Mouse (Mus musculus) limb, embryonic 14.5 days (tissue): Measurements from ENCODE around the gene Nsmce1. TPM values are rescaled to one million over a fixed set of nuclear protein-coding genes. Genes with fewer than 3 reads are reported as not detected.
A peak's percentile ranks its signal among the peaks of the same experiment; 100 is the strongest.

Experiments
- ATAC-seq: fragments of 200-750 bp; cut with Nextera tagmentation; 2 replicates; pipeline ENCODE4 v1.8.0; 2017; ENCODE audit warnings: low read depth, moderate number of reproducible peaks, moderate TSS enrichment; ENCODE audit not compliant: low FRiP score
- DNase-seq: peaks from one replicate; pipeline ENCODE4 v3.0.0-alpha.2; 2015; ENCODE audit warnings: low spot score
- H3K27ac ChIP-seq: fragments of 300-500 bp; sonication (generic); replicated peaks from 2 replicates; pipeline ENCODE4 v1.5.1; 2014; ENCODE audit warnings: low read depth, mild to moderate bottlenecking, low read length, moderate library complexity, mixed read lengths
- H3K27me3 ChIP-seq: fragments of 300-500 bp; sonication (generic); 2 replicates; pipeline ENCODE4 v1.6.1; 2014; ENCODE audit warnings: low read length, mixed read lengths; ENCODE audit not compliant: control insufficient read depth, insufficient read depth
- H3K36me3 ChIP-seq: fragments of 300-500 bp; sonication (generic); 2 replicates; pipeline ENCODE4 v1.6.1; 2014; ENCODE audit warnings: mild to moderate bottlenecking, low read length, moderate library complexity, mixed read lengths; ENCODE audit not compliant: control insufficient read depth, insufficient read depth
- H3K4me1 ChIP-seq: fragments of 300-500 bp; sonication (generic); 2 replicates; pipeline ENCODE4 v1.6.1; 2014; ENCODE audit warnings: antibody characterized with exemption, low read length, mixed read lengths; ENCODE audit not compliant: control insufficient read depth, insufficient read depth
- H3K4me2 ChIP-seq: fragments of 300-500 bp; sonication (generic); replicated peaks from 2 replicates; pipeline ENCODE4 v1.6.1; 2014; ENCODE audit warnings: low read depth, mild to moderate bottlenecking, low read length, moderate library complexity; ENCODE audit not compliant: severe bottlenecking
- H3K4me3 ChIP-seq: fragments of 300-500 bp; sonication (generic); replicated peaks from 2 replicates; pipeline ENCODE4 v1.5.1; 2014; ENCODE audit warnings: low read length
- H3K9ac ChIP-seq: fragments of 300-500 bp; sonication (generic); 2 replicates; pipeline ENCODE4 v1.6.1; 2014; ENCODE audit warnings: mild to moderate bottlenecking, low read depth, low read length, moderate library complexity; ENCODE audit not compliant: severe bottlenecking
- H3K9me3 ChIP-seq: fragments of 300-500 bp; sonication (generic); 2 replicates; pipeline ENCODE4 v1.6.1; 2016; ENCODE audit warnings: low read length; ENCODE audit not compliant: control insufficient read depth
- POLR2A ChIP-seq: fragments of 200-500 bp; IDR thresholded peaks from 2 replicates; pipeline ENCODE4 v1.8.0; 2012; ENCODE audit warnings: inconsistent platforms, mild to moderate bottlenecking, moderate library complexity, borderline replicate concordance; ENCODE audit not compliant: insufficient read depth, insufficient read length; ENCODE audit errors: extremely low read depth
- WGBS: fragments of 180-500 bp; shearing (Covaris S2); extraction: QIAGEN DNeasy Blood & Tissue Kit; methylation state at CpG from one replicate; pipeline ENCODE4 v1.1.7; 2014; 5-methylcytosine and 5-hydroxymethylcytosine counted together
- polyA plus RNA-seq, 2 experiments: library from polyadenylated mRNA; depleted of rRNA in 1 of 2; stranded (reverse) in 1 of 2; unstranded in 1 of 2; fragments of >200 nt; fragmentation: Nextera tagmentation in 1 of 2; extraction: Ambion mirVana in 1 of 2; gene quantifications; 2 replicates each; pipeline versions ENCODE4 v1.2.1 to v1.2.3; 2012 to 2014

Nsmce1 gene
- polyA plus RNA-seq (2012; rRNA removed) (61.8 and 67.2 TPM in 2 replicates), polyA plus RNA-seq (2014; fragmentation: Nextera tagmentation; extraction: Ambion mirVana) (121 TPM in 2 replicates)

DNA sequence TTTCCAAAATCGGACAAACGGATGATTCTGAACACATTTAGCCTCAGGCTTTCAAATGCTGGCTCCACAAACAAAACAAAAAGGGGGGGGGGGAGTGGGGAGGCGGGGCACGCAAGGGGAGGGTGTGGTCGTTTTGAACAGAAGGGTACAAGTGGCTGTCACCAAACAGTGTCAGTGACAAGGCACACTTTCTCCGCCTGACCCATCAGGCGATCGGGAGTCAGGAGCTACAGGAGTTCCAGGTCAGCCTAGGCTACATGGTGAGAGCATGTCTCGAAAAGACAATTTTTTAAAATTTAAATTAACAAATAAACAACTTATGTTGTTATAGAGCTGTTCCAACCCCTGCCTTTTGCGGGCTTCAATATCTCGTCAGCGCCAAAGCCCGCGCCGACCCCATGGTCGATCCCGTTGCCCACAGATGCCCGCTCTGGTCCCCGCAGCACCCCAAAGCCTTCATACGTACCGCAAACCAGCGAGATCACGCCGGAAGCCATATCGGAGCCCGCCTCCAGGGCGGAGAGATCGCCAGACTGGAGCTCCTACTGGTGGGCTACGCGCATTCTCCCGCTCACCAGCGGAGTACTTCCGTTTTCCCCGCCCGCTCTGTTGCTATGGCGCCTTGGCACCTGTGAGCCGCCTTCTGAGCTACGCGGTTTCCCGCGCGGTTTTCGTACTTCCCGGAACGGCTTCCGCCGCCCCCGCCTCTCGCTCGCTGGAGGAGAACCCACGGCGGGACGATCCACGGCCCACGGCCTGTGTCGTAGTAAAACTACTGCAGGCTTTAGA is at the start of gene Nsmce1:
Nsmce1 (minus strand) TSS at position 650 of the 789 bp plus-strand sequence.
- ATAC-seq (peak; percentile 99), DNase-seq (peak; percentile 96)
- Histone ChIP-seq H3K9ac (peak within 1 kb of the TSS; percentile 82), H3K36me3 (peaks cover 8% of the 10 kb centered on the region; the same call in 1 of the 2 replicates), H3K4me3 (peak within 1 kb of the TSS; percentile 64), H3K27me3 (no peaks in the 10 kb centered on the region), H3K27ac (peak within 1 kb of the TSS; percentile 89), H3K9me3 (no peaks in the 10 kb centered on the region), H3K4me2 (peak within 1 kb of the TSS; percentile 79), H3K4me1 (peaks cover 16% of the 10 kb centered on the region)
- WGBS: under 1% methylated on average over 53 of the region's 56 CpGs
- 0 out of 2 replicates have a peak, but pooled peaks have one; percentile 52 for TF ChIP-seq POLR2A

DNA sequence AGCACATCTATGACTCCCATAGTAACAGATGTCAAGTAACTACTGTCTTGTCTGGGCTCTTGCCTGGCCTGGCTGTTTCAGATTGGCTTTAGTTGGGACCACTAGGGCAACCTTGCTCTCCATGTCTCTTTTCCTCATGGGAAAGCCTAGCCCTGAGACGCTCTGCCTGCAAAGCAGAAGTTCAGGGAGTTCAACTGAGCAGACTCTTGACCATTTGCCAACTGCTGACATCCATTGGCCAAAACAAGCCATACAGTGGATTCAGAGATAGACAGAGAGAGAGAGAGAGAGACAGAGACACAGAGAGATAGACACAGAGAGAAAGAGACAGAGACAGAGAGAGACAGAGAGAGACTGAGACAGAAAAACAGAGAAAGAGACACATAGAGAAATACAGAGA is 49.6 kb upstream of the Nsmce1 start:
- H3K9me3 ChIP-seq: no peaks in the 10 kb centered on the region
- DNase-seq (no peak), ATAC-seq (no peak)
- TF ChIP-seq POLR2A: no peak
- no peak overlapping the region for H3K4me3 ChIP-seq
- no peaks in the 10 kb centered on the region for H3K27me3 ChIP-seq
- no peak overlapping the region for H3K27ac ChIP-seq
- 88% methylated on average over 1 of the region's 1 CpGs for WGBS
- H3K36me3 ChIP-seq: no peaks in the 10 kb centered on the region
- no peak overlapping the region for H3K9ac ChIP-seq
- H3K4me2 ChIP-seq: no peak overlapping the region
- H3K4me1 ChIP-seq: no peaks in the 10 kb centered on the region

GRCm38 (mm10) chr7:125539351-125539750 is 48.0 kb upstream of the Nsmce1 start:
- ATAC-seq: no peak
- Histone ChIP-seq H3K9me3 (peaks cover under 1% of the 10 kb centered on the region; the same call in 1 of the 2 replicates), H3K27me3 (no peaks in the 10 kb centered on the region), H3K27ac (no peak overlapping the region), H3K4me3 (no peak overlapping the region), H3K4me1 (no peaks in the 10 kb centered on the region), H3K4me2 (no peak overlapping the region), H3K9ac (no peak overlapping the region), H3K36me3 (no peaks in the 10 kb centered on the region)
- 87% methylated on average over 3 of the region's 3 CpGs for WGBS
- TF ChIP-seq POLR2A: no peak
- DNase-seq: no peak

- 71% methylated on average over 9 of the region's 9 CpGs for WGBS
- H3K9ac ChIP-seq: no peak overlapping the region
- no peak for TF ChIP-seq POLR2A
- no peak overlapping the region for H3K4me2 ChIP-seq
- no peaks in the 10 kb centered on the region for H3K27me3 ChIP-seq
- H3K4me3 ChIP-seq: no peak overlapping the region
- no peaks in the 10 kb centered on the region for H3K36me3 ChIP-seq
- ATAC-seq (no peak), DNase-seq (no peak)
- no peak overlapping the region for H3K27ac ChIP-seq
- H3K4me1 ChIP-seq: no peaks in the 10 kb centered on the region
- no peaks in the 10 kb centered on the region for H3K9me3 ChIP-seq
Observed at GRCm38 (mm10) chr7:125527901-125528580, 36.6 kb upstream of the Nsmce1 start.

- Histone ChIP-seq H3K9ac (no peak overlapping the region), H3K4me3 (no peak overlapping the region), H3K27me3 (no peaks in the 10 kb centered on the region), H3K27ac (no peak overlapping the region), H3K36me3 (no peaks in the 10 kb centered on the region), H3K4me2 (no peak overlapping the region), H3K4me1 (no peaks in the 10 kb centered on the region), H3K9me3 (no peaks in the 10 kb centered on the region)
- no peak for ATAC-seq
- TF ChIP-seq POLR2A: no peak
- 83% methylated on average over 6 of the region's 6 CpGs for WGBS
- DNase-seq: no peak
Observed at GRCm38 (mm10) chr7:125527186-125527585, 35.8 kb upstream of the Nsmce1 start.
